Mouse (Mus musculus): Measurements from ENCODE around the gene Tle2. TPM values are rescaled to one million over a fixed set of nuclear protein-coding genes. Genes with fewer than 3 reads are reported as not detected.

Tle2 gene
- total and polyA plus RNA-seq, 3 experiments = 0.19 to 2.4 TPM; not detected in 1

DNA sequence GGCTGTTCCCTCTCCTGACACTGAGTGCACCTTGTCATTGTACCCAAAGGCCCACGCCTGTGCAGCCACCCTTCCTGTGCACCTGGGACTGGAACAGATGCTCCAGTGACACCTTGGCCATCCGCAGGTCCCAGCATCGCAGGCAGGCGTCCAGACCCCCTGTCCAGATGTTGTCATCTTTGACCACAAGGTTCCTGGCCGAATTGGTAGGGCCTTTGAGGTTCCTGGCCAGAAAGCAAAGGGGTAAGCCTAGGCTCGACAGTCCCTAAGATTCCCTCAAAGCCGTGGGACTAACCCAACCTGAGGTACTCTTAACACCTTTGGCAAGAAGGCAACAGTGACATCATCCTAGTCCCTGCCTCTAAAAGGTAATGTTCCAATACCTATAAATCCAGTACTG is 18.3 kb downstream of the Tle2 start:
- Histone ChIP-seq H3K9me3 (replicated peaks; ENCODE audit: insufficient read depth, low read length) (no peaks in the 10 kb centered on the region), H3K4me1 (ENCODE audit: control insufficient read depth in 1 of 2, insufficient read depth in 2 of 2, low read length in 2 of 2) (no peaks in the 10 kb centered on the region), H3K9ac (ENCODE audit: control insufficient read depth, low read depth, low read length, poor library complexity, severe bottlenecking) (no peak overlapping the region), H3K27me3 (ENCODE audit: control insufficient read depth in 1 of 2, insufficient read depth in 2 of 2, low read length in 2 of 2) (no peaks in the 10 kb centered on the region), H3K4me3 (ENCODE audit: control insufficient read depth in 1 of 2, insufficient read depth in 1 of 2, low read depth in 2 of 2, low read length in 2 of 2) (no peak overlapping the region), H3K36me3 (ENCODE audit: control insufficient read depth in 1 of 2, insufficient read depth in 2 of 2, low read length in 2 of 2) (no peaks in the 10 kb centered on the region), H3K27ac (ENCODE audit: control insufficient read depth, low read depth, low read length) (no peak overlapping the region), H3K79me2 (ENCODE audit: control insufficient read depth, insufficient read depth, low read length, poor library complexity) (no peaks in the 10 kb centered on the region)
- DNase-seq (ENCODE audit: low read depth, low spot score) = no peak
- TF ChIP-seq JUND (IDR thresholded peaks at IDR 0.05; ENCODE audit: low read depth, low read length) = no peak
- no peak for TF ChIP-seq MAFK (IDR thresholded peaks at IDR 0.05; ENCODE audit: borderline replicate concordance, low read depth, low read length)
- TF ChIP-seq TAL1 (IDR thresholded peaks at IDR 0.05; ENCODE audit: low read length) = no peak
- no peak for TF ChIP-seq NRF1 (IDR thresholded peaks at IDR 0.05; ENCODE audit: insufficient read depth, low read depth, low read length, poor library complexity, severe bottlenecking)
- TF ChIP-seq SMC3 (IDR thresholded peaks at IDR 0.05; ENCODE audit: low read depth, low read length) = no peak
- no peak for TF ChIP-seq POLR2A (IDR thresholded peaks at IDR 0.05; ENCODE audit: control insufficient read depth in 1 of 2, insufficient read depth in 1 of 2, low read depth in 1 of 2, low read length in 2 of 2, poor library complexity in 1 of 2)
- no peak for TF ChIP-seq MAZ (IDR thresholded peaks at IDR 0.05; ENCODE audit: low read depth, low read length)
- no peak for TF ChIP-seq CHD1 (IDR thresholded peaks at IDR 0.05; ENCODE audit: low read depth, low read length)
- TF ChIP-seq GABPA (IDR thresholded peaks at IDR 0.05; ENCODE audit: low read depth, low read length) = no peak
- no peak for TF ChIP-seq MAX (IDR thresholded peaks at IDR 0.05; ENCODE audit: low read length)
- TF ChIP-seq E2F4 (IDR thresholded peaks at IDR 0.05; ENCODE audit: borderline replicate concordance, low read depth, low read length) = no peak
- no peak for TF ChIP-seq USF1 (IDR thresholded peaks at IDR 0.05; ENCODE audit: low read depth, low read length)
- no peak for TF ChIP-seq GATA1 (IDR thresholded peaks at IDR 0.05; ENCODE audit: low read depth, low read length)
- TF ChIP-seq KAT2A (conservative IDR thresholded peaks at IDR 0.05; ENCODE audit: low read depth, low read length) = no peak
- no peak for TF ChIP-seq RAD21 (IDR thresholded peaks at IDR 0.05; ENCODE audit: low read depth, low read length)
- TF ChIP-seq ZKSCAN1 (IDR thresholded peaks at IDR 0.05; ENCODE audit: low read depth, low read length) = no peak
- no peak for TF ChIP-seq SIN3A (IDR thresholded peaks at IDR 0.05; ENCODE audit: low read length)
- no peak for TF ChIP-seq TCF12 (IDR thresholded peaks at IDR 0.05; ENCODE audit: low read depth, low read length)
- TF ChIP-seq RCOR1 (IDR thresholded peaks at IDR 0.05; ENCODE audit: low read depth, low read length) = no peak
- TF ChIP-seq ZNF384 (IDR thresholded peaks at IDR 0.05; ENCODE audit: low read depth, low read length) = no peak

DNA sequence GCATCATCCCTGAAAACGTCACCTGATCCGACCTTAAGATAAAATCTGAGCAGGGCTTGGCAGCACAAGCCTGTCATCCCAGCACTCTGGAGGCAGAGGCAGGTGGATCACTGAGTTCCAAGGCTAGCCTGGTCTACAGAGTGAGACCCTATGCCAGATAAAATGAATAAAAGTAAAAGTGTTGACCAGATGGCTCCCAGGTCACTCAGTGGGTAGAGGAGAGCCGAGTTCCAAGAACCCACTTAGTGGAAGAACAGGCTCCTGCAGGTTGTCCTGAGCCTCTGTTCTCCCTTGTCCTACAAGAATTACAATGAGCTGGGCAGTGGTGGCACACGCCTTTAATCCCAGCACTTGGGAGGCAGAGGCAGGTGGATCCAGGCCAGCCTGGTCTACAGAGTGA is 18.9 kb downstream of the Tle2 start:
- no peaks in the 10 kb centered on the region for H3K27me3 ChIP-seq (ENCODE audit: control insufficient read depth in 1 of 2, insufficient read depth in 2 of 2, low read length in 2 of 2)
- H3K27ac ChIP-seq (ENCODE audit: control insufficient read depth, low read depth, low read length) = no peak overlapping the region
- H3K4me3 ChIP-seq (ENCODE audit: control insufficient read depth in 1 of 2, insufficient read depth in 1 of 2, low read depth in 2 of 2, low read length in 2 of 2) = no peak overlapping the region
- no peak overlapping the region for H3K9ac ChIP-seq (ENCODE audit: control insufficient read depth, low read depth, low read length, poor library complexity, severe bottlenecking)
- TF ChIP-seq RCOR1 (IDR thresholded peaks at IDR 0.05; ENCODE audit: low read depth, low read length) (no peak), SMC3 (IDR thresholded peaks at IDR 0.05; ENCODE audit: low read depth, low read length) (no peak), ZNF384 (IDR thresholded peaks at IDR 0.05; ENCODE audit: low read depth, low read length) (no peak), MYB (IDR thresholded peaks at IDR 0.05; ENCODE audit: low read depth, low read length) (no peak), KAT2A (conservative IDR thresholded peaks at IDR 0.05; ENCODE audit: low read depth, low read length) (no peak), ZKSCAN1 (IDR thresholded peaks at IDR 0.05; ENCODE audit: low read depth, low read length) (no peak), SIN3A (IDR thresholded peaks at IDR 0.05; ENCODE audit: low read length) (no peak), MEF2A (IDR thresholded peaks at IDR 0.05; ENCODE audit: extremely low read depth, insufficient replicate concordance, low read depth, low read length, poor library complexity, severe bottlenecking) (no peak), ZMIZ1 (IDR thresholded peaks at IDR 0.05; ENCODE audit: low read depth, low read length) (no peak), TAL1 (IDR thresholded peaks at IDR 0.05; ENCODE audit: low read length) (no peak), USF2 (IDR thresholded peaks at IDR 0.05; ENCODE audit: borderline replicate concordance in 1 of 2, insufficient read depth in 1 of 2, low read depth in 1 of 2, low read length in 2 of 2) (no peak), ELF1 (IDR thresholded peaks at IDR 0.05; ENCODE audit: low read depth, low read length) (no peak), POLR2A (IDR thresholded peaks at IDR 0.05; ENCODE audit: control insufficient read depth in 1 of 2, insufficient read depth in 1 of 2, low read depth in 1 of 2, low read length in 2 of 2, poor library complexity in 1 of 2) (no peak), MAX (IDR thresholded peaks at IDR 0.05; ENCODE audit: low read length) (no peak)
- H3K9me3 ChIP-seq (replicated peaks; ENCODE audit: insufficient read depth, low read length) = no peaks in the 10 kb centered on the region
- no peaks in the 10 kb centered on the region for H3K4me1 ChIP-seq (ENCODE audit: control insufficient read depth in 1 of 2, insufficient read depth in 2 of 2, low read length in 2 of 2)
- no peaks in the 10 kb centered on the region for H3K79me2 ChIP-seq (ENCODE audit: control insufficient read depth, insufficient read depth, low read length, poor library complexity)
- no peak for DNase-seq (ENCODE audit: low read depth, low spot score)
- H3K36me3 ChIP-seq (ENCODE audit: control insufficient read depth in 1 of 2, insufficient read depth in 2 of 2, low read length in 2 of 2) = no peaks in the 10 kb centered on the region

Measured in MEL (cell line).